Mouse (Mus musculus): Measurements from ENCODE around the gene Ctxn2. TPM values are rescaled to one million over a fixed set of nuclear protein-coding genes. Genes with fewer than 3 reads are reported as not detected.
"Not testable (repeated sequence)": the region's sequence is repeated elsewhere in the genome, so short reads cannot be mapped to it uniquely, and the experiment has no call there.

The Ctxn2 gene
- polyA plus RNA-seq (2012; fragmentation: generic; extraction: Trizol) = not detected

DNA sequence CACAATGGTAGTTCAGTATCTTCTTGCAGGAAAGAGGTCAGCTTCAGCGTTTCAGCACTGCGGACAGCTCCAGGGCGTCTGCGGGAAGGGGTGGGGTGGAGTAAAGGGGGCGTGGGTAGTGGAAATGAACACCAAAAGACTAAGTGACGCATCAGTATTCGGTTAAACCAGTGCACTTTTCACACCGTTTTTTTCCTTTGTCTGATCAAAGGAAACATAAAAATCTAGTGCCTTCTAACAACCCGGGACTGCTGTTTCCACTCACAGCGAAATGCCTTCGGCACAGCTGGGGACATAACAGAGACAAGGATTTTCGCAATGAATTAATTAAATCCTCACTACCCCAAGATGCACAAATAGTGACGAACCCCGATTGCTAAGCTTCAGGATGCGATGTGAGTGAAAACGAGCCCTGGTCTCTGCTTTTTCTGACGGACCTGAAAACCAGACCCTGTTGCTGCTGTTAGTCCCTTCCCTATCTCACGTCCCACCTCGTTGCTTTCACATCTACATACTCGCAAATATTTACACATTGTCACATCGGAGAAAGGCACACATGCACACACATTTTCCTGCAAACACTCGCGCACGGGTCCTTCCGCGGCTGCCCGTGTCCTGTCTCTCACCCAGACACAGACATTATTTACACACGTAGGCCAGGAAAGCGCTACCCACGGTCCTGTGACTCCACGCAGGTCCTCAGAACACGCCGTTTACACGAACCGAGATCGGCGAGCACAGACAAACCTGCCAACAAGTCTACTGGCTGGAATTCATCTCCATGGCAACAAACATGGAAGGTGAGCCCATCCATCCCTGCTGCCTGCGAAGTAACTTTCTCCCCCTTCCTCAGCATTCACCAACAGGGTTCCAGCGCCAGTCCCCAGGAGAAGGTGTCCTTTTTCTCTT is at the start of gene Ctxn2:
TSS of gene Ctxn2 (plus strand) at position 790 of the 909 bp plus-strand sequence.
- Histone ChIP-seq H3K4me3 (peak within 1 kb of the TSS; percentile 9), H3K79me2 (ENCODE audit: control insufficient read depth, insufficient read depth) (no peaks in the 10 kb centered on the region), H3K4me2 (ENCODE audit: low read depth) (peak within 1 kb of the TSS; percentile 99), H3K27me3 (ENCODE audit: control insufficient read depth, insufficient read depth, insufficient read length) (no peaks in the 10 kb centered on the region), H3K36me3 (ENCODE audit: control insufficient read depth, insufficient read depth) (no peaks in the 10 kb centered on the region), H3ac (ENCODE audit: control insufficient read depth, insufficient read length) (no peak within 1 kb of the TSS)
- TF ChIP-seq SRF (IDR thresholded peaks at IDR 0.05; ENCODE audit: control insufficient read depth, insufficient read length, low read depth) = no peak
- TF ChIP-seq TCF3 (IDR thresholded peaks at IDR 0.05; ENCODE audit: insufficient read length, low read depth) = no peak
- no peak for TF ChIP-seq POLR2AphosphoS2 (IDR thresholded peaks at IDR 0.05; ENCODE audit: insufficient read length, low read depth)
- no peak for TF ChIP-seq USF1 (IDR thresholded peaks at IDR 0.05; ENCODE audit: low read depth)
- no peak for TF ChIP-seq E2F4 (IDR thresholded peaks at IDR 0.05; ENCODE audit: insufficient read depth)
- no peak for TF ChIP-seq CEBPB (IDR thresholded peaks at IDR 0.05; ENCODE audit: insufficient read depth, poor library complexity, severe bottlenecking)
- TF ChIP-seq MAX (IDR thresholded peaks at IDR 0.05; ENCODE audit: low read depth) = peak; percentile 79
- TF ChIP-seq MYOG (IDR thresholded peaks at IDR 0.05; ENCODE audit: control insufficient read depth in 1 of 3, insufficient read depth in 1 of 3, insufficient read length in 2 of 3, low read depth in 2 of 3) = peak in 1 of 3 experiments; percentile 6
- peak in 1 of 3 experiments; percentile 4 for TF ChIP-seq MYOD1 (IDR thresholded peaks at IDR 0.05; ENCODE audit: control insufficient read depth in 1 of 3, insufficient read length in 2 of 3, low read depth in 2 of 3)
- TF ChIP-seq TCF12 (IDR thresholded peaks at IDR 0.05; ENCODE audit: insufficient read depth, poor library complexity, severe bottlenecking) = no peak
- TF ChIP-seq POLR2A (IDR thresholded peaks at IDR 0.05; ENCODE audit: insufficient read length, low read depth) = no peak
- TF ChIP-seq REST (IDR thresholded peaks at IDR 0.05; ENCODE audit: insufficient read depth, insufficient read length) = peak; percentile 94

DNA sequence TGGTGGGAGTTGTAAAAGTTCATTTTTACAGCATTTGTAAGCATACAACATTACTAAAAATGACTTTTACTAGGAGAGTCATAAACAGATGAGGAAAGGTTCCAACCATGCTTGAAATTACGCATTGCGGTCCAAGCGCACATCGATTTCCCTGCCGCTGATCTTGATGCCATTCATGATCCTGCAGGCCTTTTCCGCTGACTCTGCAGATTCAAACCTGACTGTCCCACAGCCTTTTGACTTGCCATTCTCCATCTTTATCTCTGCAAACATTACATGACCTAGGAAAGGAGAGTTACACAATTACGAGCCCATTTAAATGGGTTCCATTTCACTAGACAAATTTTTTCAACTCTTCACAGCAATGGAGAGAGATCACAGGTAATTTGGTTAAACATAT is 47.7 kb upstream of the Ctxn2 start:
- TF ChIP-seq TCF3 (IDR thresholded peaks at IDR 0.05; ENCODE audit: insufficient read length, low read depth) (no peak), MYOG (IDR thresholded peaks at IDR 0.05; ENCODE audit: control insufficient read depth in 1 of 3, insufficient read depth in 1 of 3, insufficient read length in 2 of 3, low read depth in 2 of 3) (no peak), USF1 (IDR thresholded peaks at IDR 0.05; ENCODE audit: low read depth) (no peak), REST (IDR thresholded peaks at IDR 0.05; ENCODE audit: insufficient read depth, insufficient read length) (no peak), CEBPB (IDR thresholded peaks at IDR 0.05; ENCODE audit: insufficient read depth, poor library complexity, severe bottlenecking) (no peak), MYOD1 (IDR thresholded peaks at IDR 0.05; ENCODE audit: control insufficient read depth in 1 of 3, insufficient read length in 2 of 3, low read depth in 2 of 3) (no peak)
- H3ac ChIP-seq (ENCODE audit: control insufficient read depth, insufficient read length) = no peak overlapping the region
- no peak overlapping the region for H3K4me2 ChIP-seq (ENCODE audit: low read depth)
- no peaks in the 10 kb centered on the region for H3K79me2 ChIP-seq (ENCODE audit: control insufficient read depth, insufficient read depth)
- no peaks in the 10 kb centered on the region for H3K27me3 ChIP-seq (ENCODE audit: control insufficient read depth, insufficient read depth, insufficient read length)
- peaks cover 49% of the 10 kb centered on the region for H3K36me3 ChIP-seq (ENCODE audit: control insufficient read depth, insufficient read depth)
- no peak overlapping the region for H3K4me3 ChIP-seq

DNA sequence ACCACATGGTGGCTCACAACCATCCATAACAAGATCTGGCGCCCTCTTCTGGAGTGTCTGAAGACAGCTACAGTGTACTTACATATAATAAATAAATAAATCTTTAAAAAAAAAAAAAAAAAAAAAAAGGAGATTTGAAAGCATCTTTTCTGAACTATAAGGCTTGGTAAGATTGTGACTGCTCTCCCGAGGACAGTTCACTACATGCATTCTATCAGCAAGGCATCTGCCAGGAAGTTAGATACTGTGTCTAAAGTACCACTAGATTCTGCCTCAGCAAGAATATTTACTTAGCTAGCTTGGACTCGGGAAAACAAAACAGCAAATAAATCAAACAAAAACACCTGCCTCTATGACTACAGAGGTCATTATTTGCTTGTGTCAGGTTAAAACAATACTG is 44.4 kb upstream of the Ctxn2 start:
- peaks cover 61% of the 10 kb centered on the region for H3K36me3 ChIP-seq (ENCODE audit: control insufficient read depth, insufficient read depth)

DNA sequence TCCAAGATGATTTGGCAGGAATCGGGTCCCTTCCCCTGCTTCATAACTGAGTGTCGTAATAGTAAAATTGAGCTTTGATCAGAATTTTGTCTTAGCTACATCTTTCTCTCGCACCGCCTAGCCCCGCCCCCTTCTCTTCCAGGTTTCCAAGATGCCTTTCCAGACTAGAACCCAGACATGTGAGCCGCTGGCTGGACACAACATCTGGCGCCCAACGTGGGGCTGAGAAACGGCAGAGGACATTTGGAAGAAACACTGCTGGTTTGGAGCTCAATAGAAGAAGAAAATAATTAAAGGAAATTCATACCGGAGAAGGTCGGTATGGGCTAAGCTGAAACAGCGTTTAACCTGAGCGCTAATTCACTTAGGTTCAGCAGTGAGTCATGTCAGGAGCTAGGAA is 32.0 kb upstream of the Ctxn2 start:
- H3ac ChIP-seq (ENCODE audit: control insufficient read depth, insufficient read length); H3K4me3 ChIP-seq; H3K27me3 ChIP-seq (ENCODE audit: control insufficient read depth, insufficient read depth, insufficient read length); H3K4me2 ChIP-seq (ENCODE audit: low read depth): not testable (repeated sequence)
- H3K79me2 ChIP-seq (ENCODE audit: control insufficient read depth, insufficient read depth) = peaks cover 26% of the 10 kb centered on the region
- H3K36me3 ChIP-seq (ENCODE audit: control insufficient read depth, insufficient read depth) = peaks cover 74% of the 10 kb centered on the region

More for the DNA sequence above, 44.4 kb upstream of the Ctxn2 start:
- not testable (repeated sequence) for H3K27me3 ChIP-seq (ENCODE audit: control insufficient read depth, insufficient read depth, insufficient read length); H3K79me2 ChIP-seq (ENCODE audit: control insufficient read depth, insufficient read depth); H3K4me2 ChIP-seq (ENCODE audit: low read depth); H3ac ChIP-seq (ENCODE audit: control insufficient read depth, insufficient read length); H3K4me3 ChIP-seq

DNA sequence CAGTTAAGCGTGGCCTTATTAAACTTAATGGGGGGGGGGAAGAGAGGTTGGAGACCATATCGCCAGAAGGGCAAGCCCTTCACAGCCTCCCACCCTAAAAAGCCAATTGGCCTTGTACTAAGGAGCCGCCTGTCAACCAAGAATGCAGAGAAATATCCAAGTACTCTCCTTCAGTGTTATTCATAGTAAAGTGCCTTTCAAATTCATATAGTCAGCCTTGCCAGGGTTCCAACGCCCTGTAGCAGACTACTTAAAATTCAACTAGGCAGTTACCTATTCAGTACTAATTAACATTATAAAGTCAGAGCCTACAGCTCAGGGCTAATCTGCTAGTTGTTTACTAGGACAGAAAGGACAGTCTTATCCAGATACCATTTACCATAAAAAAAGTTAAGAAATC is 30.0 kb upstream of the Ctxn2 start:
- not testable (repeated sequence) for H3K4me3 ChIP-seq; H3K4me2 ChIP-seq (ENCODE audit: low read depth); H3ac ChIP-seq (ENCODE audit: control insufficient read depth, insufficient read length); H3K27me3 ChIP-seq (ENCODE audit: control insufficient read depth, insufficient read depth, insufficient read length)
- Histone ChIP-seq H3K36me3 (ENCODE audit: control insufficient read depth, insufficient read depth) (peaks cover 66% of the 10 kb centered on the region), H3K79me2 (ENCODE audit: control insufficient read depth, insufficient read depth) (peaks cover 19% of the 10 kb centered on the region)

Measured in myocyte (in vitro differentiated cells).